Mouse (Mus musculus): Measurements from ENCODE around the gene Ndufc2.

Ndufc2 gene

DNA sequence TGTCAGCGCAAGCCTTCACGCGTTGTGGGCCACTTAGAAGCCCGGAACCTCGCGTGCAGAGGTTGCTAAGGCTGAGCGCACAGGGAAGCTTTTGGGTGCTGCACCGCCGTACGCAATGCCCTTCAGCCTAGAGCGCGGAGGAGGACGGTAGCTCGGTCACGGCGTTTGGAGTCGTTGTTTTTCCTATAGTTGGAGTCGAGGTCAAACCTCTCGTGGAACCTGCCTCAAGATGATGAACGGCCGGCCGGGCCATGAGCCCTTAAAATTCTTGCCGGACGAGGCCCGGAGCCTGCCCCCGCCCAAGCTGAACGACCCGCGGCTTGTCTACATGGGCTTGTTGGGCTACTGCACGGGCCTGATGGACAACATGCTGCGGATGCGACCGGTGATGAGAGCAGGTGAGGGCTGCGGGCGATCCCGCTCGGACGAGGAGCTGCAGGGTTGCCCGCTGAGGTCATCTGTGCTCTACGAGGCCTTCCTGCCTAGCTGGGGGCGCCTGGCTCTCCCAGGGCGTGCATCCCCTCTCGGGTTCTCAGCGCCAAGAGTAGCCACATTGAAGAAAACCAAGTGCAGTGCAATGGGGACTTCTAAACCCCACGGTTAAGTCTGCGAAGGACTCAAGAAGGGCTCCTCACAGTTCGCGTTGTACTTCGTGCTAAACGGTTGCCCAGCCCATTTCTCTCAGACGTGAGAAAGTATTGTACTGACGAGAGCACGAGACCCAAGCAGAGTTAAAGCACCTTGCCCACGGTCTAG lies at the start of gene Ndufc2:
Ndufc2 (plus strand) TSS at position 44 of the 756 bp plus-strand sequence.
- peak; percentile 79 for DNase-seq

DNA sequence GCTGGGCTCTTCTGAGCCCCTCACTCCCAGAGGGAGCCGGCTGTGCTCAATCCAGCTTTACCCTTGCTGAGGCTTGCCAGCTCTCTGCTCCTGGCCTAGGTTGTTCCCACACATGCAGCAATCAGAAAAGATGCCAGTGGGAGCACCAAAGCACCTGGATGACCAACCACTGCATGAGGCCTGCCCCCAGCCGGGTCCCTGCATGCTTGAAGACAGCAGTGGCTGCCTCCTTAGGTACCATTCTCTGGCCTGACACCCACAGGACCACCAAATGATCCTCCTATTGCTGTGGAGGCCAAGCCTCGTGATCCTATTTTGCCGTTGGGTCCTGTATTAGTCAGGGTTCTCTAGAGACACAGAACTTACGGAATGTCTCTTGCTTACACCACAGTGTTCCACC lies 48.9 kb upstream of the Ndufc2 start:
- DNase-seq, result no peak

DNA sequence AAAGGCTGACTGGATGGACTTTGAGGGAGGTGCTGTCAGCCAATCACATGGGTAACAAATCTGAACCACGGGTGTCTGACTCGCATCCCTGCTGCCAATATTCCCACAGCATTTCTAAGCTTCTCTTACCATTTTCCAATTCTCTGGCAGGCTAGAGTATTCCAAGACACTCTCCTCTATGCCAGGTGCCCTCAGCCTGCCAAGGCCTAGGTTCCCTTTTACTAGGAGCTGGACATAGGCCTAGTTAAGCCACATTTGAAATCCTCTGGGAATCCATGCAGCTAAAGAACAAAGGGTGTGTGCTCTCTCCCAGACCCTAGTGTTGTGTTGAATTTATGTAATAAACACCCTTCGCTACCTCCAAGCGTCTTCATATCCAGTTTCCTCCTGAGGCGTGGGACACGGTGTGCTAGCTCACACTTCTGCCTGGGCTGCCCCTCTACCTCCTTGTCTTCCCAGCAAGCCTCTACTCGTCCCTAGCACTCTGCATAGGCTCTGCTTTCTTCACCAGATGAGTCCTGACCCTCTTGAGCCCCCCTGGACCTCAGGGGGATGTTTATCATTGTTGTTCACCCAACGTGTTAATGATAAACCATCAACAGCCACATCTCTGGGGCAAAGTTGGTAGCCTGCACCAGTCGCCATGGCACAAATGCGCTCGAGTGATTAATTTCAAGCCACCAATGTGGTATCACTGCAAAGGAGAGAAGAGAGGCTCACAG lies 47.9 kb upstream of the Ndufc2 start:
- no peak for DNase-seq

GRCm38 (mm10) chr7:97353356-97353755 lies 46.4 kb upstream of the Ndufc2 start:
- DNase-seq, result no peak

GRCm38 (mm10) chr7:97355068-97355841 lies 44.5 kb upstream of the Ndufc2 start:
- peak; percentile 50 for DNase-seq

- DNase-seq, result peak; percentile 36
Measured at GRCm38 (mm10) chr7:97356253-97356652, 43.5 kb upstream of the Ndufc2 start.

DNA sequence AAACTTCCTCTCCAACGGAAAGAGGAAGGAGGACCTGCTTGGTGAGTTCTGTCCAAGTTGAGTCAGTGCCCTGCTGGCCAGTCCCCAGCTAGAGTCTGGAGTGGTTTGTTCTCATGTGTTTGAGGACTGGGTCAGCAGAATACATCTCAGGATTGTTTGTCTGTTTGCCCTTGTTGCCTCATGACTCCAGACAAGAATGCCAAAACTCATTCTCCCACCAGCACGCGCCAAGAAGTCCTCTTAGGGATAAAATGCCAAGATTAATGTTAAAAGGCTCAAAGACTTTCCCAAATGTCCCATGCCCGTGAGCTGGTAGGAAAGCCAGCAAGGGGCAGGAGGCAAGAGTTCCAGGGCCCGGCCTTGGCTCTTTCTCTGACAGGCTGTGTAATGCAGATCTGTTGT lies 42.9 kb upstream of the Ndufc2 start:
- DNase-seq, result peak; percentile 77

DNA sequence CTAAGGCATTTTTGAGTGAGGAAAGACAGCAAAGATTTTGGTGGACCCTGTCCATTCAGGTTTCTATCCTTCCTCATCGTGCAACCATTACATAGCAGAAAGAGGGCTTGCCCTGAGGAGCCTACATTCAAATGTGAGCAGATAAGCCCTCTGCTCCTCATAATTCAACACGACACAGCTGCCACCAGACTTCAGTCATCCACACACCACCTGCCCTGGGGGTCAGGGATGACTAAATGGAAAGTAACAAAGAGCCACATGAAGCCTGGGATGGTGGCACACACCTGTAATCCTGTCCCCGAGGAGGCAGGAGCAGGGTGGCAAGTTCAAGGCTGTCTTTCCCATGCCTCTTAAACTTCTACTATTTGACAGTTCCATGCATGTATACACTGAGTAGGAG lies 42.0 kb upstream of the Ndufc2 start:
- DNase-seq, result no peak

- no peak for DNase-seq
Measured at GRCm38 (mm10) chr7:97358347-97358746, 41.5 kb upstream of the Ndufc2 start.

DNA sequence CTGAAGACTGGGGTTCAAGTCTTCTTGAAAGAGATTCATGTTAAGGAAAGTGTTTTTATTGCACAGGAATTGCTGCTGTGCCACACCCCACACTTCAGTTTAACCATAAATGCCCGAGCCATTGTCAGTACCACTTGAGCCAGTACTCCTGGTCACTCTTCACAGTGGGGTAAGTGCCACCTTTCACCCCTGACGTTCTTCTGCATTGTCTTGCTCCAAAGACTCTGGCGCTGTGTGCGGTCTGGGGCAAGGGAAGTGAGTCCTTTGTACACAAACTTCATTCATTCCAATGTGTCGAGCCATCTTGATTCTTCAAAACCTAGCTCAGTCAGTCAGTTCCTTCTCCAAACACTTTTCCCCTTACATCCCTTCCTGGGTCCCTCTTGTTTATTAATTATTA lies 39.6 kb upstream of the Ndufc2 start:
- DNase-seq, result no peak

DNA sequence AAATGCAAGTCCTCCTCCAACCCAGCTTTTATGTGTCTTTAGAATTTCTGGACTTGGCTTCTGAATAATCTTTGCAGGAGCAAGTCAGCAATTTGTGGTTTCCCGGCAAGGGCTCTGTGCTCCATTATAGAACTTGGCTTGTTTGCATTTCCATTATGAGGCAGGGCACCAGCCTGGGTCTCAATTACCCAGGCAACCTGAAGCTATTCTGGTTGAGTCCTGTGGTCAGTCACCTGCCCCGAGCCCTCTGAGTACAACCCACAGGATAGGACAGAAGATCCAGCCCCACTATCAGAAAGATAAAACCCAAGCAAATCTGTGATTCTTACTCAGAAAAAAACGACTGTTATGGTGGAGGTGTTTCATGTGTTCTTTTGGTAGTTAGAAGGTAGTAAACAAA lies 38.8 kb upstream of the Ndufc2 start:
- DNase-seq, result no peak

DNA sequence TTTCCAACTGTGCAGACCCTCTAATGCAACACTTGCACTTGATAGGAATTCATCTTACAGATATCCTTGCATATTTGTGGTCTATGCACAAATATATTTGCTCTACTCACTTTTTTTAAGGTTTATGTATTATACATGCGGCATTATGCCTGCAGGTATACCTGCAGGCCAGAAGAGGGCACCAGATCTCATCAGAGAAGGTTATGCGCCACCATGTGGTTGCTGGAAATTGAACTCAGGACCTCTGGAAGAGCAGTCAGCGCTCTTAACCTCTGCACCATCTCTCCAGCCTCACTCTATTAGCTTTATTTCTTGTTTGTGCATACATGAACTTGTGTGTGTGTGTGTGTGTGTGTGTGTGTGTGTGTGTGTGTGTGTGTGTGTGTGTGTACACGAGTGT lies 38.3 kb upstream of the Ndufc2 start:
- DNase-seq, result peak; percentile 64

GRCm38 (mm10) chr7:97365887-97366286 lies 33.9 kb upstream of the Ndufc2 start:
- DNase-seq, result no peak

- DNase-seq, result no peak
Measured at GRCm38 (mm10) chr7:97375101-97375500, 24.7 kb upstream of the Ndufc2 start.

DNA sequence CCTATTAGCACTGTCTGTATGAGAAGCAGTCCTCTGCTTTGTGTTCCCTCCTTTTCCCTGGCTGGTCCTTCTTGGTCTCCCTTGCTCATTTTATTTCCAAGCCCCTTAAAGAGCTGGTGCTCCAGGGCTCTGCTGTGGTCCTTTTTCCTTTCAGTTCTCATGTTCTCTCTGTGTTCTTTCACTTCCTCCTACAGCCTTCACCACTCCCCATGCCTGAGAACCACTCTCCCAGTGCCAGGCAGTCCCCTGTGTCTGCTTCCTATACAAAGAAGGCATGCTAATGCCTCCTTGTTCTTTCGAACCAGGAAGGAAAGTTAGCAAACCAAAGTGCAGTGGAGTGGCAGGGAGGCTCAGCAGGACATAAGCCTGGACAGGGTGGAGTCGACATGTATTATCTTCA lies 23.9 kb upstream of the Ndufc2 start:
- DNase-seq, result no peak

- no peak for DNase-seq
Measured at GRCm38 (mm10) chr7:97379304-97379703, 20.5 kb upstream of the Ndufc2 start.

GRCm38 (mm10) chr7:97380500-97381123 lies 19.2 kb upstream of the Ndufc2 start:
- no peak for DNase-seq

- DNase-seq, result no peak
Measured at GRCm38 (mm10) chr7:97382661-97383060, 17.1 kb upstream of the Ndufc2 start.

- DNase-seq, result no peak
Measured at GRCm38 (mm10) chr7:97383496-97384132, 16.2 kb upstream of the Ndufc2 start.

GRCm38 (mm10) chr7:97386106-97386805 lies 13.5 kb upstream of the Ndufc2 start:
- DNase-seq, result peak; percentile 39

DNA sequence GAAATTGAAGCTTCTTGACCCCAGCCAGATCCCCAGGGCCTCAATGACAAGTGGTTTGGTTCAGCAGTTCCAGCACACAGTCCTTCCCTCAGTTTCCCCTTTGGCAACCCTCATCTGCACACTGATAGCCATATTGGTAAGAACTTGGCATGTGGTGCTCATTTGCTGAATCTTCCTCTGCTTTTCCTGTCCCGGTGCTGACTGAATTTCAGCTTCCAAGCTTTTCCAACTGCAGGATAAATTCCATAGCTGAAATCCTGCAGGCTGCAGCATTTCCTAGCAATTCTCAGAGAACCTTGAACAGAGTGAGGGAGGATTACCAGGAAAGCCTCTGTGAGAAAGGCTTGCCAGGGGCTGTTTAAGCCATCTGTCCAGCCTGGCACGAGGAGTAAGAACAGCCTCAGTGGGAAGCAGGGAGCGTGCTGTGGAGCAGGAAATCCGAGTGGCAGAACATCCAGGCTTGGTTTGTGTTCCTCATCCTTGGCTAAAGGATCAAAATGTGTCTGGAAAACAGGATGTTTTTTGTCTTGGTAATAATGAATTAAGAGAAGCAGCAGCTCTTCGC lies 12.9 kb upstream of the Ndufc2 start:
- DNase-seq, result no peak
